Mouse (Mus musculus): ENCODE measurements around the gene Atp8b2.

DNA sequence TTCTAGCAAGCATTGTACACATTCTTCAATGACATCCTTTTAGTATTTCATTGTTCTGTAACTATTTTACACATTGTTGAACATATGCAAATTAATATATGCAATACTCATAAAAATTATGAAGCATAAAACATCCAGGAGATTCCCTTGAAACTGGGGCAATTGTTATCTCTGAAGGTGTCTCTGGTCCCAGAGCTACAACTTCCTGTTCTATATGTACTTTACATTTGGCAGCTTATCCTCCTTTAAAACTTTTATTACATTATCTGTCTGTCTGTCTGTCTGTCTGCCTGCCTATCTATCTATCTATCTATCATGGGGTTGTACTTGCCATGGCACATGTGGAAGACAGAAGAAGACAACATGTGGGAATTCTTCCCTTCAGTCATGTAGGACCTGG lies 71.6 kb downstream of the Atp8b2 start:
- TF ChIP-seq EP300 (IDR thresholded peaks at IDR 0.05; ENCODE audit: low read depth) (no peak), CTCF (IDR thresholded peaks at IDR 0.05; ENCODE audit: low read depth) (no peak)
